Mouse (Mus musculus) heart, embryonic 15.5 days (tissue): ENCODE measurements at regions not wholly inside any gene's neighbourhood (a gene's known extent, or its start where the extent isn't known, plus 50 kb on each side); places are given as distances from the start of the nearest gene placed in this dataset.

Experiments
- ATAC-seq: fragments of 200-750 bp; cut with Nextera tagmentation; replicated peaks from 2 replicates; pipeline ENCODE4 v1.8.0; 2017; ENCODE audit warnings: low read depth, moderate TSS enrichment; ENCODE audit not compliant: insufficient number of reproducible peaks, insufficient read depth, low FRiP score
- H3K27ac ChIP-seq: fragments of 300-500 bp; sonication (generic); 2 replicates; pipeline ENCODE4 v1.5.1; 2015; ENCODE audit warnings: mild to moderate bottlenecking, inconsistent platforms
- H3K27me3 ChIP-seq: fragments of 300-500 bp; sonication (generic); 2 replicates; pipeline ENCODE4 v1.6.1; 2015; ENCODE audit warnings: inconsistent platforms
- H3K36me3 ChIP-seq: fragments of 300-500 bp; sonication (generic); 2 replicates; pipeline ENCODE4 v1.6.1; 2015; ENCODE audit warnings: mild to moderate bottlenecking, inconsistent platforms
- H3K4me1 ChIP-seq: fragments of 300-500 bp; sonication (generic); replicated peaks from 2 replicates; pipeline ENCODE4 v1.6.1; 2015; ENCODE audit warnings: inconsistent platforms
- H3K4me2 ChIP-seq: fragments of 300-500 bp; sonication (generic); 2 replicates; pipeline ENCODE4 v1.6.1; 2015; ENCODE audit warnings: inconsistent platforms, mild to moderate bottlenecking, moderate library complexity
- H3K4me3 ChIP-seq: fragments of 300-500 bp; sonication (generic); 2 replicates; pipeline ENCODE4 v1.5.1; 2015; ENCODE audit warnings: mild to moderate bottlenecking, inconsistent platforms
- H3K9ac ChIP-seq: fragments of 300-500 bp; sonication (generic); 2 replicates; pipeline ENCODE4 v1.6.1; 2015; ENCODE audit warnings: mild to moderate bottlenecking, inconsistent platforms
- H3K9me3 ChIP-seq: fragments of 300-500 bp; sonication (generic); replicated peaks from 2 replicates; pipeline ENCODE4 v1.6.1; 2016; ENCODE audit warnings: inconsistent platforms
- WGBS: fragments of 180-500 bp; shearing (Covaris S2); methylation state at CpG from one replicate; pipeline ENCODE4 v1.1.7; 2015; ENCODE audit warnings: mixed read lengths; 5-methylcytosine and 5-hydroxymethylcytosine counted together

DNA sequence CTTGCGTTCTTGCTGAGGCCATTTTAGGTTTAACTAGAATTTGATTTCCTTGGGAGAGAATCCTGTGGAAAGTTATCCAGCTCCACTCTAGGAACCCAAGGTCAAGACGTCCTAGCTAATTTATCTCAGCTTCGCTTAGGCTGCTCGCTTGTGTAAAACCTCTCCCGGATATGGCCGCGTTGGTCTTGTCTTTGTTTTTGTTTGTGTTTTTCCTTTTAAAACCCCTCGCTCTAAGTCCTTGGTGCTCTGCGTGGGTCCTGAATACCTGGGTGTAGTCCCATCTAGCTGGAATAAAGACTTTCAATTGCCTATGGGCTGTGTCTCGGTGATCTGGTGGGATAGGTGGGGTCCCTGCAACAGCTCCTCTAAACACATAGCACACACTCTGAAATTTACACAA is 144.2 kb downstream of the Ndfip2 start:
- WGBS, result 91% methylated on average over 10 of the region's 10 CpGs
- Histone ChIP-seq H3K4me3 (no peak overlapping the region), H3K4me1 (peaks cover 21% of the 10 kb centered on the region), H3K9me3 (no peaks in the 10 kb centered on the region), H3K27ac (no peak overlapping the region), H3K9ac (no peak overlapping the region), H3K36me3 (no peaks in the 10 kb centered on the region), H3K4me2 (no peak overlapping the region), H3K27me3 (no peaks in the 10 kb centered on the region)
- no peak for ATAC-seq

DNA sequence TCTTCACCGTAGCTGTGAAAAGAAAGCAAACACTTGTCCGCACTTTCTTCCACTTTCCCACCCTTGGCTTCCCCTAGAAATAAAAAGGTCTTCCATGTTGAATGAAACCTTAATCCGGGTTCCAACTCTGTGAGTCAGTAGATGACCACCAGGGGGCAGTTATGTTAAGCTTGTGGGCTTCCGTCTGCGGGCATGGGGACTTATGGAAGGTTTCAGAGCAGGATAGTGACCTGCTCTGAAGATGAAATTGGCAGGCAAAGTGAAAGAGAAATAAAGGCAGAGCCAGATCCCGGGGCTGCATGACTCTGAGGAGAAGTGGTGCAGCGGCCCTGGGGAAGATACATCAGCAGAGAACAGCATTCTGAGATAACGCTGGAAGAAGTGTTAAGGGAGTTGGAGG is 139.1 kb downstream of the Ndfip2 start:
- H3K36me3 ChIP-seq, result no peaks in the 10 kb centered on the region
- no peaks in the 10 kb centered on the region for H3K27me3 ChIP-seq
- peaks cover 14% of the 10 kb centered on the region for H3K4me1 ChIP-seq
- 15% methylated on average over 8 of the region's 8 CpGs for WGBS
- no peaks in the 10 kb centered on the region for H3K9me3 ChIP-seq
- peak overlapping the region; percentile 39; the same call in 1 of the 2 replicates for H3K27ac ChIP-seq
- H3K9ac ChIP-seq, result no peak overlapping the region
- peak; percentile 48; the same call in 1 of the 2 replicates for ATAC-seq
- no peak overlapping the region; the same call in 1 of the 2 replicates for H3K4me3 ChIP-seq
- H3K4me2 ChIP-seq, result peak overlapping the region; percentile 50

DNA sequence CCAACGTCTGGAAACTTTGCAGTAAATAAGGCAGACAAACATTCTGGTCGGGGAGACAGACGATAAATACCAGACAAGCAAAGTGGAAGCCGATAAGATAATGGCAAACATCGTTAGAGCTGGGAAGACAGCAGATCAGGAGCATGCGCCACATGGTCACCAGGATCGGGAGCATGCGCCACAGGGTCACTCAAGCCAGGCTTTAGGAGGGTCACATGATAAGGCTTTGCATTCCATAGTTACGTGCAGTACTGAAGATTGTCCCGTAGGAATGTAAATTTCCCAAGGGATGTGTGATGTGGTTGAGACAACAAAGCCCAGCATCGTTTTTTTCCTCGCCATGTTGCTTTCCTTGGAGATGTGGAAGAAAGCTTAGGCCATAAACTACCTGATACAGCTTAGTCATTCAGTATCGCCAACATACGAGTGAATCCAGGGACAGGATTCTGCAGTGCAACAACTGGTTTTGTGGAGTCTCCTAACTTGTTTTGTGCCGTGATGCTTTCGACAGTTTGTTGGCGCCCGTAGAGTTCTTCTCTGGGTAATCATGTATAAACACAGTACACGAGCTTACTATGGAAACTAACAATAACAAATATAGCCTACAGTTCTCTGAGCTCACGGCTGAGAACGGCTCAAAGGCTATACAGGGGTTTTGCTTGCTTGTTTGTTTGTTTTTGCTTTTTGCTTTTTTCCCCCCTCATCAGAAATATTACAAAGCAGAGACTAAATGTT is 133.9 kb downstream of the Ndfip2 start:
- no peak overlapping the region for H3K9ac ChIP-seq
- peak; percentile 64; the same call in 1 of the 2 replicates for ATAC-seq
- H3K36me3 ChIP-seq, result no peaks in the 10 kb centered on the region
- H3K4me3 ChIP-seq, result no peak overlapping the region
- no peaks in the 10 kb centered on the region for H3K27me3 ChIP-seq
- peak overlapping the region; percentile 17; the same call in 1 of the 2 replicates for H3K4me2 ChIP-seq
- H3K4me1 ChIP-seq, result peaks cover 21% of the 10 kb centered on the region
- 42% methylated on average over 21 of the region's 21 CpGs for WGBS
- H3K9me3 ChIP-seq, result no peaks in the 10 kb centered on the region
- H3K27ac ChIP-seq, result no peak overlapping the region

DNA sequence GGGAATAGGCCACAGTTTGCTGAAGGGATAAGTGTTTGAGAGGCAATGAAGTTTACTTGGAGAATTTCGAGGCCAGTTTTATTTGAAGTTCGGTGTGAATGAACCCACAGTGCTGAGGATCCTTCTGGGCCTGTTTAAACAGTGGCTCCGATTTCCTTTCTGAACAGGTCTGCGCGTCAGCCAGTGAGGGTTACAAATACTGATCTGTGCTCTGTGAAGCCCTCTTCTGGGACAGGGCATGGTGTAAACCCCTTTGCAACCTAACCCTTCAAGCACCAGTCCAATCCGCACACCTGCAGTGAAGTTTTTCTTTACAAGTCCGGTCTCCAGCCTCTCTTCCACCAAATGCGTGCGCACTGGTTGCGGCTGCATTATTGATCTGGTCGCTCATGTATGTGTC is 133.1 kb downstream of the Ndfip2 start:
- H3K27me3 ChIP-seq, result no peaks in the 10 kb centered on the region
- H3K4me3 ChIP-seq, result no peak overlapping the region
- no peak overlapping the region for H3K9ac ChIP-seq
- H3K36me3 ChIP-seq, result no peaks in the 10 kb centered on the region
- H3K4me1 ChIP-seq, result peaks cover 21% of the 10 kb centered on the region
- H3K9me3 ChIP-seq, result no peaks in the 10 kb centered on the region
- no peak overlapping the region for H3K27ac ChIP-seq
- WGBS, result 71% methylated on average over 11 of the region's 11 CpGs
- H3K4me2 ChIP-seq, result no peak overlapping the region
- no peak for ATAC-seq

DNA sequence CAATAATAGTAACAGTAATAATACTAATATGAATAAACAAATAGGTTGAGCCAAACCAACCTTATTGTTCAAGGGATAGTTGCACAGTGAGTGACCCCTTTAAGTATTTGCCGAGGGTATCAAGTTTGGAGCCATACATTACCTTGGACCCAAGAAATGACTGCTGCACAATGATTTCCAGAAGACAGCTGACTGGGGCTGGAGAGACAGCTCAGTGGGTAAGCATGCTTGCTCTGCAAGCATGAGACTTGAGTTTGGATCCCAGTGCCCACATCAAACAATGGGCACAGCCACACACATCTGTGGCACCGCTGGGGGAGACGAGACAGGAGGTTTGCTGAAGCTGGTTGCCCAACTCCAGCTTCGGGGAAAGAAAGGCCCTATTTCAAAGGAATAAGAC is 126.7 kb downstream of the Ndfip2 start:
- WGBS, result 90% methylated on average over 4 of the region's 4 CpGs

DNA sequence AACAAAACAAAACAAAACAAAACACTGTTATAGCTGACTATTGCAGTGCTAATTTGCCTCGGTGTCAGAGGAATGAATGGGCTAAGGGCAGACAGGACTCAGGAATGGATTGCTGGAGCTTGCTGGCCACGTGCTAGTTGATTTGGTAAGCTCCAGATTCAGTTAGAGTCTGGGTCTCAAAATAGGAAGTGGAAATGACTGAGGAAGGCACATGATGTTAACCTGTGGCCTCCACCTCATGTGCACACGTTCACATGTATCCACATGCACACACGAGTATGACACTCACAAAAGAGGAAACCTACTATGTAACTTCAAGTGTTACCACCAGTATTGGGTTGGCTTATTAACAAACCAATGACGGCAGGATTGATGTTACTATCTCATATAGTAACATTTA is 125.0 kb downstream of the Ndfip2 start:
- WGBS, result 55% methylated on average over 5 of the region's 5 CpGs
- Histone ChIP-seq H3K9me3 (no peaks in the 10 kb centered on the region), H3K27ac (no peak overlapping the region), H3K36me3 (no peaks in the 10 kb centered on the region), H3K27me3 (no peaks in the 10 kb centered on the region), H3K9ac (no peak overlapping the region), H3K4me2 (no peak overlapping the region), H3K4me3 (no peak overlapping the region), H3K4me1 (peaks cover 22% of the 10 kb centered on the region)
- no peak for ATAC-seq

More for the DNA sequence above, 126.7 kb downstream of the Ndfip2 start:
- no peak overlapping the region for H3K27ac ChIP-seq
- no peaks in the 10 kb centered on the region for H3K27me3 ChIP-seq
- no peak for ATAC-seq
- H3K4me3 ChIP-seq, result no peak overlapping the region
- no peak overlapping the region for H3K4me2 ChIP-seq
- H3K9ac ChIP-seq, result no peak overlapping the region
- no peaks in the 10 kb centered on the region for H3K36me3 ChIP-seq
- H3K4me1 ChIP-seq, result peaks cover 8% of the 10 kb centered on the region
- no peaks in the 10 kb centered on the region for H3K9me3 ChIP-seq

DNA sequence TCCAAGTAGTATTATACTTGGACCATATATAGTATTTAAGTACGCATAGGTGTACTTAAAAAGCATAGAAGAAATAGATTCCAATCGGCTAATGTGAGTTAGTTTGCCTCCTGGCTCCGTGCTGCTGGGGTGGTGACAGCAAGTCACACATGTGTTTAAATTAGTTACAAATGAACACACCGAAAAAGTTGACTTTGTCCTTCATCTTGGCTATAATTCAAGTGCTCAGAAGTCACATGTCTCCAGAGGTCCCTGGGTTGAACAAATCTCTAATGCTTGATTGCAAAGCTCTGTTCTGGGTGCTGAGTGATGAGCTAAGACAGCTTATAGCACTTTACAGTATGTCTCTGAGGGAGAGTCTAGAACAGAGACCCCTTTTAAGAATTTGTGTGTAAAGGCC is 121.7 kb downstream of the Ndfip2 start:
- Histone ChIP-seq H3K27ac (no peak overlapping the region), H3K9ac (no peak overlapping the region), H3K27me3 (no peaks in the 10 kb centered on the region), H3K36me3 (no peaks in the 10 kb centered on the region), H3K4me1 (peaks cover 37% of the 10 kb centered on the region), H3K4me3 (no peak overlapping the region), H3K4me2 (no peak overlapping the region), H3K9me3 (no peaks in the 10 kb centered on the region)
- no peak for ATAC-seq
- WGBS, result 45% methylated on average over 4 of the region's 4 CpGs

DNA sequence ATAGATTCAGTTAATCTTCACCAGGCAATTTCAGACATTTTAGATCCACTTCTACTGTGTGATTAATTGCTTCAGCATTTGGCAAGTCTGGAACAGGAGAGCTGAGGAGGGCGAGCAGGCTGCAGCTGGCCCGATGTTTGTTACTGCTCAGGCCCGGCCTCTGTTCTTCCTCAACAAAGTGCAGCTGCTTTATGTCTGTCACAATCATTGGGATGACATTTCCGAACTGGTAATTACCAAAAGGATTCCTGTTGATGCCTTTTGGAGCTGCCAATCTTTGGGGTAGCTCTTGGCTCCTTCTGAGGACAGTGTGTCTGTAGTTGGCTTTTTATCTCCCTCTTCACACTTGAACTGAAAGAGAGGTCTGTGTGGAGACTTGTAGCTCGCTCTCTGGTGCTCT is 119.4 kb downstream of the Ndfip2 start:
- WGBS, result 14% methylated on average over 5 of the region's 5 CpGs
- no peak overlapping the region for H3K4me2 ChIP-seq
- peak overlapping the region; percentile 71 for H3K27ac ChIP-seq
- no peak overlapping the region for H3K9ac ChIP-seq
- peaks cover 42% of the 10 kb centered on the region for H3K4me1 ChIP-seq
- H3K36me3 ChIP-seq, result no peaks in the 10 kb centered on the region
- H3K4me3 ChIP-seq, result no peak overlapping the region
- H3K27me3 ChIP-seq, result no peaks in the 10 kb centered on the region
- peak; percentile 72 for ATAC-seq
- no peaks in the 10 kb centered on the region for H3K9me3 ChIP-seq

DNA sequence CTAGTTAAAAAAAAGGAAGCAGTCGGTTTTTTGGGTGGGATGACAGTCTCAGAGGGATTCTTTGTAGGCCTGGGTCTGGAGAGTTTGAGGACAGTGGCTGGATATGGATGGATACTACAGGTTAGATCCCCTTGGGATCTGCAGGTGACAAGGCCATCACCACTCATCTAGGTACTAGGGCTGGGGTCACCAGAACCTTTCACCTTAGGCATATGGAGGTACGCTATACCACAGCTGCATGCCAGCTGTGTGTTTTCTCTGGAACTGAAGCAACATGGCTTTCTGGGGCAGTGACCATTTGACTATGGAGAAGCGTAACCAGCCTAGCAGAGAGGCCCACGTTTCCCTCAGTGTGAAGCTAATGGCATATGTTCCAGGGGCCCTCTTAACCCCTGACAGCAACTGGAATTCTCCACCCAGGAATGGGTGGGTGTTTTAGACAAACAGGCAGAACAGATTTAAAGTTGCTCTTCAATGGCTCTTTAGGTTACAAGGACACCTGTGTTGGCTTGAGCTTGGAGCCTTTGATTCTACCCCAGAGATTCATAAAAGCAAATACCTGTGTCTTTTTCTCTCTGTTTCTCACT is 118.8 kb downstream of the Ndfip2 start:
- no peak for ATAC-seq
- no peaks in the 10 kb centered on the region for H3K36me3 ChIP-seq
- peaks cover 37% of the 10 kb centered on the region for H3K4me1 ChIP-seq
- 52% methylated on average over 4 of the region's 4 CpGs for WGBS
- no peaks in the 10 kb centered on the region for H3K27me3 ChIP-seq
- no peak overlapping the region for H3K4me3 ChIP-seq
- no peaks in the 10 kb centered on the region for H3K9me3 ChIP-seq
- peak overlapping the region; percentile 71 for H3K27ac ChIP-seq
- H3K4me2 ChIP-seq, result no peak overlapping the region
- no peak overlapping the region for H3K9ac ChIP-seq

DNA sequence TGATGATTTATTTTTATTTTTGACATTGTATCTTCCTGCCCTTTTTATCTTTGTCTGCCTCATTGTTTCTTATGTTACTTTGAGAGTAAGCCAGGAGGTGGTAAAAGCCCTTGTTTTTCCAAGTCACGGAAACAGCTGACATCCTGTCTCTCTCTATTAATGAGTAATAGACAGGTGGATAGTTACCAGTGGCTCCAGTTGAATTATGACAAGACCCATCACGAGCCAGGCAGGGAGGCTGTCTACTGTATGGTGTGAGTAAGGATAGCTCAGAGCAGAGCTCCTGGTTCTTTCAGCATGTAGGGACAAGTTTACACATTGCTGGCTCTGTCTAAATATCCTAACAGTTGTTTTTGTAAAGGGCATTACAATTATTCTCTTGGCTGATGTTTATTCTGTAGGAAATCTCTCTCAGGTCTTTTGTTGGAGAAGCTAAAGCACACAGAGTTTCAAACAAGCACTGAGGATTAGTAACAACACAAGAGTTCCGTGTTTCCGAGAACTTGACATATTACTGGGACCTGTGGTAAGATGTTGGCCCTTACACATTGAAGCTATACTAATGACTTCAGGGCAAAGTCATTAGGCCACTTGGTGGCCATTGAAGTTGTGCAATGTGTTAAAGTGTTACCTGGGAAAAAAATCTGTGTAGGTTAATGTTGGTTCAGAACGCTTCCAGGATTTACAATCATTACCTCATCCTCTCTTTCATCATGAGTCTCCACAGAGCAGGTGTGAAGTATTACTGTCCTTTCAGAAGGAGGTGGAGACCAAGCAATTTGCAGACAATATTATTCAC is 111.5 kb downstream of the Ndfip2 start:
- Histone ChIP-seq H3K9ac (no peak overlapping the region), H3K9me3 (no peaks in the 10 kb centered on the region), H3K27ac (no peak overlapping the region), H3K4me2 (no peak overlapping the region), H3K4me3 (no peak overlapping the region), H3K4me1 (0 out of 2 replicates have a peak, but pooled peaks cover 3% of the 10 kb centered on the region), H3K36me3 (no peaks in the 10 kb centered on the region), H3K27me3 (no peaks in the 10 kb centered on the region)
- ATAC-seq, result no peak
- WGBS, result 76% methylated on average over 5 of the region's 5 CpGs

DNA sequence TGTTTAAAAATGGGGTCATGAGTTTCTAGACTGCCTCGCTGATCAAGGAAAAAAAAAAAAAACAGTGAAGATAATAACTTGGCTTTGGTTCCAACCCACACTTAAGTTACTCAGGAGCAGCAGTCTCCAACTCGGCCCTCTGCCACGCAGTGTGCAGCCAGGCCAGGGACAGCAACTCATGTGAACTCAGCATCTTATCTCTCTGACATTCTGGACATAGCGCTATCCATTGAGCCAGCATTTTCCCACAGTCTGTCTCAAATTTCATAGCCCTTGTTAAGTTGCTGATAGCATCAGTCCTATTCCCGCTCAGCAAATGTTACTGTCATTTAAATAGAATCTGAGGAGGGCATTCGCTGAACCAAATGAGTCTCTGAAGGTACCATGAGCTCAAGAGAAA is 102.2 kb downstream of the Ndfip2 start:
- 15% methylated on average over 6 of the region's 6 CpGs for WGBS
- H3K9me3 ChIP-seq, result no peaks in the 10 kb centered on the region
- no peak overlapping the region for H3K4me3 ChIP-seq
- no peak overlapping the region for H3K4me2 ChIP-seq
- peak; percentile 88 for ATAC-seq
- peaks cover 11% of the 10 kb centered on the region for H3K4me1 ChIP-seq
- no peak overlapping the region for H3K9ac ChIP-seq
- no peaks in the 10 kb centered on the region for H3K36me3 ChIP-seq
- H3K27me3 ChIP-seq, result no peaks in the 10 kb centered on the region
- H3K27ac ChIP-seq, result peak overlapping the region; percentile 77
